Mouse (Mus musculus): ENCODE measurements around the gene Men1. TPM values are rescaled to one million over a fixed set of nuclear protein-coding genes. Genes with fewer than 3 reads are reported as not detected.

The Men1 gene
- total and polyA plus RNA-seq, 3 experiments: 24.9 to 67.8 (median 42.9) TPM

DNA sequence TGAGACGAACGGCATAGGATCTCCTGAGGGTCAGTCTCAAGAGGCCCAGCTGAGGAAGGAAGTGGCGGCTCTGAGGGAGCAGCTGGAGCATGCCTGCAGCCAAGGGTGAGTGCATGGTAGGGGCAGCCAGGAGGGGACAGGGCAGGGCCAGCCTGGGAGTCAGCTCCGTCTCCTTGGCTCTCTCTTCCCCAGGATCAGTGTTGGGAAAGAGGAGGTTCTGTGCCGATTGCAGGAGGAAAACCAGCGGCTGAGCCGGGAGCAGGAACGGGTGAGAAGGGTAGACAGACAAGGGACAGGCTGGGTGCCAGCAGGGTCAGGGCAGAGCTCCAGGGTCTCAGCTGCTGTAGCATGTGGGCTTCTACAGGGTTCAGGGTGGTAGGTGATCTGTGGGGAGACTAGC, 20.3 kb upstream of the Men1 start:
- Histone ChIP-seq H3K4me2 (ENCODE audit: insufficient read depth, low read depth, poor library complexity, severe bottlenecking) (no peak overlapping the region), H3K9me3 (replicated peaks; ENCODE audit: low read length) (no peaks in the 10 kb centered on the region), H3K79me2 (replicated peaks; ENCODE audit: control insufficient read depth, extremely low read depth, insufficient read depth, poor library complexity, severe bottlenecking) (no peaks in the 10 kb centered on the region), H3K9ac (ENCODE audit: insufficient read depth, low read depth) (no peak overlapping the region), H3K36me3 (replicated peaks in 1 of 2; ENCODE audit: control insufficient read depth in 1 of 2, insufficient read depth in 1 of 2, low read length in 1 of 2) (peaks cover 8 to 67% of the 10 kb centered on the region in 2 experiments), H3K27me3 (replicated peaks) (no peaks in the 10 kb centered on the region), H3K4me3 (replicated peaks in 1 of 3; ENCODE audit: low read depth in 2 of 3, low read length in 2 of 3, poor library complexity in 1 of 3) (no peak overlapping the region), H3K27ac (ENCODE audit: insufficient read depth, low read depth) (no peak overlapping the region), H3K4me1 (ENCODE audit: control insufficient read depth in 1 of 2, insufficient read depth in 2 of 2) (peaks cover 6 to 14% of the 10 kb centered on the region in 2 experiments; a peak in 3 of 4 replicates)
- dilution Hi-C loops (cut with MboI; ENCODE audit: extremely low pct_ligation_motif_present, extremely low pct_unique_long_range_greater_than_20kb, low sequenced_read_pairs): no loop called here
- no peak for TF ChIP-seq CHD2 (IDR thresholded peaks at IDR 0.05; ENCODE audit: low read length)
- no peak for DNase-seq (ENCODE audit: extremely low read depth)
- in situ Hi-C loops (cut with MboI; ENCODE audit: low pct_ligation_motif_present, low pct_unique_long_range_greater_than_20kb, low sequenced_read_pairs): loop anchor here (25.0 kb wide), 1 partner anchor 152 kb away; no protein-coding TSS in a partner anchor

DNA sequence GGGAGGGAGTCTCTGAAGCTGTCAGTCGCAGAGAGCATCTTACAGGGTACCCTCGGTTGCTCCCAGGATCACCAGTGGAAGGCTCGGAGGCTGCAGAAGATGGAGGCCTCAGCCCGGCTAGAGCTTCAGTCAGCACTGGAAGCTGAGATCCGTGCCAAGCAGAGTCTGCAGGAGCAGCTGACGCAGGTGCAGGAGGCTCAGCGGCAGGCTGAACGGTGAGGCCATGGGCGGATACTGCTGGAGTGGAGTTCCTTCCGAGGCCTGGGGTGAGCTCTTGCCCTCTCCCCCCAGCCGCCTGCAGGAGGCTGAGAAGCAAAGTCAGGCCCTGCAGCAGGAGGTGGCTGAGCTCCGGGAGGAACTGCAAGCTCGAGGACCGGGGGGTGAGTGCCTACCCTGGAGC, 19.2 kb upstream of the Men1 start:
- dilution Hi-C loops (cut with MboI; ENCODE audit: extremely low pct_ligation_motif_present, extremely low pct_unique_long_range_greater_than_20kb, low sequenced_read_pairs): no loop called here
- no peaks in the 10 kb centered on the region for H3K9me3 ChIP-seq (replicated peaks; ENCODE audit: low read length)
- H3K27ac ChIP-seq (ENCODE audit: insufficient read depth, low read depth): no peak overlapping the region
- TF ChIP-seq HCFC1 (IDR thresholded peaks at IDR 0.05; ENCODE audit: low read depth, low read length) (no peak), USF2 (conservative IDR thresholded peaks at IDR 0.05; ENCODE audit: low read depth, low read length) (no peak), RAD21 (IDR thresholded peaks at IDR 0.05; ENCODE audit: low read depth, low read length) (no peak), NELFE (IDR thresholded peaks at IDR 0.05; ENCODE audit: low read depth, low read length) (no peak), EP300 (IDR thresholded peaks at IDR 0.05; ENCODE audit: low read length) (no peak), USF1 (IDR thresholded peaks at IDR 0.05; ENCODE audit: low read depth, low read length) (no peak), CHD1 (IDR thresholded peaks at IDR 0.05; ENCODE audit: low read depth, low read length) (no peak), POLR2A (IDR thresholded peaks at IDR 0.05; ENCODE audit: low read depth, low read length) (no peak), NRF1 (IDR thresholded peaks at IDR 0.05; ENCODE audit: low read depth, low read length) (no peak), JUN (IDR thresholded peaks at IDR 0.05; ENCODE audit: insufficient read depth, low read depth, low read length) (no peak), MAX (IDR thresholded peaks at IDR 0.05; ENCODE audit: low read length) (no peak), CTCF (conservative IDR thresholded peaks at IDR 0.05 in 1 of 2, IDR thresholded peaks at IDR 0.05 in 1 of 2; ENCODE audit: low read depth in 2 of 2, low read length in 2 of 2) (no peak), RCOR1 (conservative IDR thresholded peaks at IDR 0.05; ENCODE audit: low read depth, low read length) (no peak), BHLHE40 (IDR thresholded peaks at IDR 0.05; ENCODE audit: low read depth, low read length) (no peak), GABPA (IDR thresholded peaks at IDR 0.05; ENCODE audit: insufficient replicate concordance, low read depth, low read length) (no peak), E2F4 (IDR thresholded peaks at IDR 0.05; ENCODE audit: insufficient replicate concordance, low read depth, low read length) (no peak), MYC (IDR thresholded peaks at IDR 0.05; ENCODE audit: low read depth, low read length) (no peak)
- H3K9ac ChIP-seq (ENCODE audit: insufficient read depth, low read depth): no peak overlapping the region
- H3K4me3 ChIP-seq (replicated peaks in 1 of 3; ENCODE audit: low read depth in 2 of 3, low read length in 2 of 3, poor library complexity in 1 of 3): no peak overlapping the region
- H3K4me2 ChIP-seq (ENCODE audit: insufficient read depth, low read depth, poor library complexity, severe bottlenecking): no peak overlapping the region
- H3K79me2 ChIP-seq (replicated peaks; ENCODE audit: control insufficient read depth, extremely low read depth, insufficient read depth, poor library complexity, severe bottlenecking): no peaks in the 10 kb centered on the region
- peaks cover 5 to 62% of the 10 kb centered on the region in 2 experiments for H3K36me3 ChIP-seq (replicated peaks in 1 of 2; ENCODE audit: control insufficient read depth in 1 of 2, insufficient read depth in 1 of 2, low read length in 1 of 2)
- H3K4me1 ChIP-seq (ENCODE audit: control insufficient read depth in 1 of 2, insufficient read depth in 2 of 2): peaks cover 4 to 14% of the 10 kb centered on the region in 2 experiments; a peak in 3 of 4 replicates
- no peaks in the 10 kb centered on the region for H3K27me3 ChIP-seq (replicated peaks)
- in situ Hi-C loops (cut with MboI; ENCODE audit: low pct_ligation_motif_present, low pct_unique_long_range_greater_than_20kb, low sequenced_read_pairs): loop anchor here (25.0 kb wide), 1 partner anchor 153 kb away; no protein-coding TSS in a partner anchor
- DNase-seq (ENCODE audit: extremely low read depth): no peak
